Mouse (Mus musculus) CH12.LX (cell line): ENCODE data around the gene Vapb. TPM values are rescaled to one million over a fixed set of nuclear protein-coding genes. Genes with fewer than 3 reads are reported as not detected.

ENCODE experiments used
- DNase-seq: peaks from one replicate; pipeline ENCODE4 v3.0.0-alpha.2; 2013; ENCODE audit errors: extremely low read depth
- H3K27ac ChIP-seq: 2 replicates; pipeline ENCODE4 v1.5.1; 2012; ENCODE audit warnings: low read depth, mild to moderate bottlenecking, control low read depth, moderate library complexity; ENCODE audit not compliant: insufficient read depth
- H3K27me3 ChIP-seq: replicated peaks from 2 replicates; pipeline ENCODE3; 2012; ENCODE audit warnings: inconsistent platforms
- H3K36me3 ChIP-seq, 2 experiments: replicated peaks in 1 of 2; 2 replicates each; pipeline versions ENCODE3 to v1.6.1; 2012; ENCODE audit warnings: inconsistent platforms in 1 of 2, low read length in 1 of 2, mild to moderate bottlenecking in 1 of 2, mixed read lengths in 1 of 2, moderate library complexity in 1 of 2; ENCODE audit not compliant: control insufficient read depth in 1 of 2, insufficient read depth in 1 of 2
- H3K4me1 ChIP-seq, 2 experiments: 2 replicates each; pipeline ENCODE4 v1.6.1; 2012; ENCODE audit warnings: inconsistent platforms in 1 of 2, moderate library complexity in 1 of 2; ENCODE audit not compliant: insufficient read depth in 2 of 2, control insufficient read depth in 1 of 2
- H3K4me2 ChIP-seq: 2 replicates; pipeline ENCODE4 v1.6.1; 2012; ENCODE audit warnings: low read depth, mild to moderate bottlenecking, control low read depth; ENCODE audit not compliant: poor library complexity, insufficient read depth, severe bottlenecking
- H3K4me3 ChIP-seq, 3 experiments: fragments of 150-350 bp in 1 of 3; sonication (generic) in 1 of 3; replicated peaks in 1 of 3; 2 replicates each; pipeline versions ENCODE3 to v1.5.1; 2011 to 2012; ENCODE audit warnings: low read depth in 2 of 3, low read length in 2 of 3, mild to moderate bottlenecking in 2 of 3, moderate library complexity in 2 of 3, control low read depth in 1 of 3, improper control_type of control experiment in 1 of 3, inconsistent platforms in 1 of 3, mixed read lengths in 1 of 3; ENCODE audit not compliant: poor library complexity in 1 of 3
- H3K79me2 ChIP-seq: replicated peaks from 2 replicates; pipeline ENCODE4 v1.6.1; 2012; ENCODE audit warnings: mild to moderate bottlenecking, moderate library complexity; ENCODE audit not compliant: control insufficient read depth, poor library complexity, insufficient read depth, severe bottlenecking; ENCODE audit errors: extremely low read depth
- H3K9ac ChIP-seq: 2 replicates; pipeline ENCODE4 v1.6.1; 2012; ENCODE audit warnings: low read depth, mild to moderate bottlenecking, control low read depth, moderate library complexity; ENCODE audit not compliant: insufficient read depth
- H3K9me3 ChIP-seq: replicated peaks from 2 replicates; pipeline ENCODE3; 2012; ENCODE audit warnings: low read length, inconsistent platforms, mixed read lengths
- BHLHE40 ChIP-seq: IDR thresholded peaks from 2 replicates; pipeline ENCODE4 v1.6.1; 2011; ENCODE audit warnings: mild to moderate bottlenecking, low read depth, low read length, improper control_type of control experiment
- CHD2 ChIP-seq: IDR thresholded peaks from 2 replicates; pipeline ENCODE4 v1.6.1; 2011; ENCODE audit warnings: low read length, improper control_type of control experiment
- E2F4 ChIP-seq: IDR thresholded peaks from 2 replicates; pipeline ENCODE4 v1.6.1; 2011; ENCODE audit warnings: low read depth, low read length, improper control_type of control experiment; ENCODE audit not compliant: insufficient replicate concordance
- ETS1 ChIP-seq: conservative IDR thresholded peaks from 2 replicates; pipeline ENCODE4 v1.6.1; 2012; ENCODE audit warnings: low read depth, mild to moderate bottlenecking, inconsistent platforms, low read length, improper control_type of control experiment, moderate library complexity
- KAT2A ChIP-seq: IDR thresholded peaks from 2 replicates; pipeline ENCODE4 v1.6.1; 2012; ENCODE audit warnings: low read length, improper control_type of control experiment, inconsistent platforms; ENCODE audit not compliant: insufficient replicate concordance
- NRF1 ChIP-seq: IDR thresholded peaks from 2 replicates; pipeline ENCODE4 v1.6.1; 2014; ENCODE audit warnings: low read depth, mild to moderate bottlenecking, inconsistent platforms, low read length, improper control_type of control experiment, moderate library complexity
- ZKSCAN1 ChIP-seq: IDR thresholded peaks from 2 replicates; pipeline ENCODE4 v1.6.1; 2012; ENCODE audit warnings: low read depth, inconsistent platforms, low read length, improper control_type of control experiment, borderline replicate concordance
- ZMIZ1 ChIP-seq: IDR thresholded peaks from 2 replicates; pipeline ENCODE4 v1.6.1; 2012; ENCODE audit warnings: low read depth, mild to moderate bottlenecking, inconsistent platforms, low read length, improper control_type of control experiment
- ZNF384 ChIP-seq: IDR thresholded peaks from 2 replicates; pipeline ENCODE4 v1.6.1; 2012; ENCODE audit warnings: low read depth, low read length, improper control_type of control experiment, inconsistent platforms
- dilution Hi-C: fragments of 300-500 bp; cut with MboI; formaldehyde crosslinking; loops from 2 replicates; pipeline ENCODE4 v1.14.3; 2020; ENCODE audit warnings: low sequenced_read_pairs; ENCODE audit not compliant: extremely low pct_unique_long_range_greater_than_20kb, extremely low pct_ligation_motif_present
- in situ Hi-C: fragments of 300-500 bp; cut with MboI; formaldehyde crosslinking; loops from 3 replicates; pipeline ENCODE4 v1.14.3; 2019; ENCODE audit warnings: low sequenced_read_pairs, low pct_ligation_motif_present, low pct_unique_long_range_greater_than_20kb, mixed read lengths
- polyA plus RNA-seq: library from polyadenylated mRNA; unstranded; fragments of >175 nt; gene quantifications from 2 replicates; pipeline ENCODE4 v1.2.1, GENCODE M21; 2012; ENCODE audit warnings: low read depth; ENCODE audit not compliant: insufficient read length
- total RNA-seq, 2 experiments: library from RNA; depleted of rRNA; stranded (reverse); fragments of 300-350 nt in 1 of 2; fragments of >200 nt in 1 of 2; gene quantifications; 2 replicates each; pipeline ENCODE4 v1.2.3; 2012 to 2014

The Vapb gene
- total and polyA plus RNA-seq, 3 experiments = 20.9 to 46.4 (median 44.7) TPM

GRCm38 (mm10) chr2:173832828-173833492 is 95.6 kb downstream of the Vapb start:
- dilution Hi-C loops = no loop called here
- no peak for DNase-seq
- H3K4me2 ChIP-seq = no peak overlapping the region
- H3K27me3 ChIP-seq = peaks cover 63% of the 10 kb centered on the region
- no peaks in the 10 kb centered on the region for H3K79me2 ChIP-seq
- H3K27ac ChIP-seq = no peak overlapping the region
- TF ChIP-seq E2F4 = no peak
- no peak for TF ChIP-seq ETS1
- TF ChIP-seq CHD2 = no peak
- TF ChIP-seq KAT2A = no peak
- no peak for TF ChIP-seq ZMIZ1
- no peak for TF ChIP-seq NRF1
- no peak for TF ChIP-seq BHLHE40
- no peak for TF ChIP-seq ZKSCAN1
- TF ChIP-seq ZNF384 = no peak
- no peaks in the 10 kb centered on the region for H3K4me1 ChIP-seq
- in situ Hi-C loops = no loop called here
- H3K4me3 ChIP-seq = no peak overlapping the region
- no peaks in the 10 kb centered on the region for H3K9me3 ChIP-seq
- no peaks in the 10 kb centered on the region for H3K36me3 ChIP-seq
- no peak overlapping the region for H3K9ac ChIP-seq

Other genes starting within 250 kb of the Vapb start
- gene 1700021F07Rik, start 214.9 kb upstream of the Vapb start, total RNA-seq (2012; rRNA removed) = not detected in 2 replicates
- not detected in 2 replicates for gene 1700021F07Rik, start 214.9 kb upstream of the Vapb start, total RNA-seq (2014; rRNA removed)
- gene 1700021F07Rik, start 214.9 kb upstream of the Vapb start, polyA plus RNA-seq = not detected in 2 replicates
- gene Ankrd60, start 159.1 kb upstream of the Vapb start, total RNA-seq (2012; rRNA removed) = not detected in 2 replicates
- gene Ankrd60, start 159.1 kb upstream of the Vapb start, total RNA-seq (2014; rRNA removed) = not detected in 2 replicates
- not detected in 2 replicates for gene Ankrd60, start 159.1 kb upstream of the Vapb start, polyA plus RNA-seq
- 5.9 and 11.0 TPM in 2 replicates for gene Rab22a, start 77.8 kb upstream of the Vapb start, total RNA-seq (2012; rRNA removed)
- 7.9 and 9.3 TPM in 2 replicates for gene Rab22a, start 77.8 kb upstream of the Vapb start, total RNA-seq (2014; rRNA removed)
- gene Rab22a, start 77.8 kb upstream of the Vapb start, polyA plus RNA-seq = 15.3 and 16.9 TPM in 2 replicates
- gene 1700010B08Rik, start 18.1 kb upstream of the Vapb start, total RNA-seq (2012; rRNA removed) = not detected in 2 replicates
- not detected in 2 replicates for gene 1700010B08Rik, start 18.1 kb upstream of the Vapb start, total RNA-seq (2014; rRNA removed)
- not detected in 2 replicates for gene 1700010B08Rik, start 18.1 kb upstream of the Vapb start, polyA plus RNA-seq